Mouse (Mus musculus) thymus, adult 2 months (tissue): ENCODE data around the gene Tmem164.

Experiments used
- CTCF ChIP-seq: fragments of 200-500 bp; IDR thresholded peaks from 2 replicates; pipeline ENCODE4 v1.5.1; 2012; ENCODE audit warnings: mild to moderate bottlenecking, control low read depth, low read length, moderate library complexity, borderline replicate concordance; ENCODE audit not compliant: control insufficient read depth, poor library complexity, insufficient read depth; ENCODE audit errors: extremely low read depth
- POLR2A ChIP-seq: fragments of 200-500 bp; IDR thresholded peaks from 2 replicates; pipeline ENCODE4 v1.6.1; 2012; ENCODE audit warnings: mild to moderate bottlenecking, low read length, control low read depth, moderate library complexity; ENCODE audit not compliant: control insufficient read depth, poor library complexity, insufficient read depth; ENCODE audit errors: extremely low read depth

GRCm38 (mm10) chrX:142846266-142846665 lies 165.1 kb downstream of the Tmem164 start:
- TF ChIP-seq CTCF = no peak
- TF ChIP-seq POLR2A = no peak
